Mouse (Mus musculus): ENCODE measurements around the gene Cpe.
A peak's percentile ranks its signal among the peaks of the same experiment; 100 is the strongest.

The Cpe gene

GRCm38 (mm10) chr8:64634901-64635300, 58.0 kb downstream of the Cpe start:
- no peak for DNase-seq (ENCODE audit: inconsistent age in 2 of 2, low spot score in 1 of 2)

GRCm38 (mm10) chr8:64634131-64634865, 58.6 kb downstream of the Cpe start:
- DNase-seq (ENCODE audit: inconsistent age in 2 of 2, low spot score in 1 of 2) = no peak

- no peak for DNase-seq (ENCODE audit: inconsistent age in 2 of 2, low spot score in 1 of 2)
Observed at GRCm38 (mm10) chr8:64632169-64632568, 60.7 kb downstream of the Cpe start.

GRCm38 (mm10) chr8:64631761-64632160, 61.1 kb downstream of the Cpe start:
- DNase-seq (ENCODE audit: inconsistent age in 2 of 2, low spot score in 1 of 2) = no peak

DNA sequence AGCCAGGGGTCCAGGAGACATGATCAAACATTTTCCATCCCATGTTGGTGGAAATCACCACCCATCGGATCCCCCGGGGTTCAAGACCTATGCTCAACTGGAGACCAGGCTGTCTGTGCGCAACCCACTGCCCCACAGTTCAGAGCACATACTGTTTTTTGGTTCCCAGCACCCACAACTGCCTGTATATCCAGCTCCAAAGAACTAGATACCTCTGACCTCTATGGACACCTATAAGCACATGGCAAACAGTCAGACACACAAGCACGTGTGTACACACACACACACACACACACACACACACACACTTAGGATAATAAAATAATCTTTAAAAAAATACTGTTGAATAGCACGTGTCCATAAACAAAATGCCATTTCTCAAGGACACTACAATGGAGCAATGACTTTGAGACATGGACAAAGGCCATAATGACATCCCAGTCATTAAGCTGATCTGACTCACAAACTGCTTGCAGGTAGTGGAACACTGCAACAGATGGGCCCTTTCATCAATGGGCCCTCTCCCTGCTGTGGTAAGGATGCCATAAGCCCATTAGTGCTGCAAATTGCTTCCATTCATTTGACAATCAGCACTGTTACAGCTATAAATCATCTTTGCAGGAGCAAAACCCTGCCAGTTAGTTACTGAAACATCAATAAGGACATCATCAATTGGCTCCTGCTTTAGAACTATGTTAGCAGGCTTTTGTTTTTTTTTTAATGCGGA, 63.7 kb downstream of the Cpe start:
- DNase-seq (ENCODE audit: inconsistent age in 2 of 2, low spot score in 1 of 2) = no peak

- DNase-seq (ENCODE audit: inconsistent age in 2 of 2, low spot score in 1 of 2) = no peak
Observed at GRCm38 (mm10) chr8:64628039-64628438, 64.8 kb downstream of the Cpe start.

DNA sequence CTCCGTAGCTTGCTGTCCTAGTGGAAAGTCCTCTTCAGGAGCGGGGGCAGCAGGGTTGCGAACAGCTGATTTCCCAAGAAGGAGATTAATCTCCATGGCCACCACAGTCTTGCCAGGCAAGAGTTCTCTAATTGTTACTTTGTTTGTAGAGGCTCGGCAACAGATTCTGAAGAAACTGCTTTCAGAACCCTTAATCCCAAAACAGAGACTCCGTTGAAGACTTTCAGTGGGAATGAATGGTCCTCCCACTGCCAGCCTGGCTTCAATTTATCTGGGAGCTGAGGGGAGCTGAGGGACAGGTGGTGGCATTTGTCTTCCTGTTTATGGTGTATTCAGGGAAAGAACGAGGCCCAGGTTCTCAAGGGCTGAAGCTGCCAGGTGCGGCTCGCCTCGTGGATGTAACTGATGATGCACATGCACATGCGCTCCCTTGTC, 68.2 kb downstream of the Cpe start:
- DNase-seq (ENCODE audit: inconsistent age in 2 of 2, low spot score in 1 of 2) = no peak

- peak; percentile 63 to 82 for DNase-seq (ENCODE audit: inconsistent age in 2 of 2, low spot score in 1 of 2)
Observed at GRCm38 (mm10) chr8:64620365-64621150, 72.3 kb downstream of the Cpe start.

- DNase-seq (ENCODE audit: inconsistent age in 2 of 2, low spot score in 1 of 2) = peak in 1 of 2 experiments; percentile 58
Observed at GRCm38 (mm10) chr8:64619661-64620060, 73.2 kb downstream of the Cpe start.

GRCm38 (mm10) chr8:64618618-64619017, 74.2 kb downstream of the Cpe start:
- DNase-seq (ENCODE audit: inconsistent age in 2 of 2, low spot score in 1 of 2) = peak; percentile 59 to 80

DNA sequence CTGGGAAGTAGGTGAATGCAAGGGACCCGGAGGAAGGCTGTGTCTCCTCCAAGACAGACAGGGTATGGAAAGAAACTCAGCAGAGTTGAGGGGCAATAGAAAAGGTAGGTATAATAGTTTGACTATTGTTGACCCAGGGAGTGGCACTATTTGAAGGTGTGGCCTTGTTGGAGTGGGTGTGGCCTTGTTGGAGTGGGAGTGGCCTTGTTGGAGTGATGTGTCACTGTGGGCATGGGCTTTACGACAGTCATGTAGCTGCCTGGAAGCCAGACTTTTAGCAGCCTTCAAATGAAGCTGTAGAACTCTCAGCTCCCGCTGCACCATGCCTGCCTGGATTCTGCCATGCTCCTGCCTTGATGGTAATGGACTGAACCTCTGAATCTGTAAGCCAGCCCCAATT, 76.3 kb downstream of the Cpe start:
- DNase-seq (ENCODE audit: inconsistent age in 2 of 2, low spot score in 1 of 2) = peak in 1 of 2 experiments; percentile 75

- DNase-seq (ENCODE audit: inconsistent age in 2 of 2, low spot score in 1 of 2) = peak; percentile 54 to 74
Observed at GRCm38 (mm10) chr8:64615459-64615858, 77.4 kb downstream of the Cpe start.

- peak in 1 of 2 experiments; percentile 59 for DNase-seq (ENCODE audit: inconsistent age in 2 of 2, low spot score in 1 of 2)
Observed at GRCm38 (mm10) chr8:64613663-64614062, 79.2 kb downstream of the Cpe start.

DNA sequence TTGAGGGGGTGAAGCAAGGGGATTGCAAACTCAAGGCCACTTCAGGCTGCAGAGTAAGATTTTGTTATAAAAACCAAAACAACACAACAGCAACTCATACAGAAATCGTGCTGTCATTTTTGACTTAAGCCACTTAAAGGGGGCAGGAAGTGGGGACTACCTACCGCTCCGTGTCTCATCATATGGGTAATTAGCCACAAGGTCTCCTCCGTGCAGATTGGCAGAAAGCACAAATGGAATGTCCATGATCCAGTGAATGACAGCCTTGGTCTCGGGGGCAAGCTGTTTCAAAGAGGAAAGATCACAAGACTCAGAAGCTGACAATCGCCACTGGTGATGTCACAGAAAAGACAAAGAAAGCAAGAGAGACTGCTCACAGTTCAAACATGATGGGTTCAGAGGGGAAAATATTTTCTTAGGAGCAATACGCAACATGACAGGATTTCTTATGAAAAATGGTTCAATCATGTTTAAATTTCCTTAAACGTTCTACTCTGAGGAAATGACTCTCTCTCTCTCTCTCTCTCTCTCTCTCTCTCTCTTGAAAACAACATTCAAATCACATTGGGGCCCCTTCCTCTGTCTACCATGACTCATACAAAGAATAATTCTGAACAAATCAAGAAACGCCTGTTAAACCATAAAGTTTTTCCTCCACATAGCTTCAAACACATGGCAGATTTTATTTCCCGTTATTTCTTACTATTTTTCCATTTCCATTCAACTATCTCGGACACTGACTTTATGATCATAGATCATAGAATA, 81.5 kb downstream of the Cpe start:
- peak in 1 of 2 experiments; percentile 65 for DNase-seq (ENCODE audit: inconsistent age in 2 of 2, low spot score in 1 of 2)

GRCm38 (mm10) chr8:64608931-64609330, 83.9 kb downstream of the Cpe start:
- peak in 1 of 2 experiments; percentile 65 for DNase-seq (ENCODE audit: inconsistent age in 2 of 2, low spot score in 1 of 2)

DNA sequence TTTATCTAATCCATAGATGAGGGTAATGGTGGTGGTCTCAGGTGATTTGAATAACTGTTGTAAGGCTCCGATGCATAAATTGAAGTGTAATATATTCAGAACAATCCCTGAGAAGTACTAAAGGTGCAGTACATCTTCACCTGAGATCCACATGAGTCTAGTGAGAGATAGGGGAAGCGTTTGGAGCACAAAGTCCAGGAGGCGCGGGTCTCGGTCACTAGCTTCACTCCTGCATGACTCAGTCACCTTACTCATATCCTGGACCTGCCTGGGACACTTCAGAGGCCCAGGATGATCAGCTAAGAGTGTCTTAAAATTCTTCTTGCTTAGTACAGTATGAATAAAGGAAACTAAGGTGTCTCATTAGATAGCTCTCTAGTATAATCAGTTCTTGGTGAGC, 86.8 kb downstream of the Cpe start:
- no peak for DNase-seq (ENCODE audit: inconsistent age in 2 of 2, low spot score in 1 of 2)

DNA sequence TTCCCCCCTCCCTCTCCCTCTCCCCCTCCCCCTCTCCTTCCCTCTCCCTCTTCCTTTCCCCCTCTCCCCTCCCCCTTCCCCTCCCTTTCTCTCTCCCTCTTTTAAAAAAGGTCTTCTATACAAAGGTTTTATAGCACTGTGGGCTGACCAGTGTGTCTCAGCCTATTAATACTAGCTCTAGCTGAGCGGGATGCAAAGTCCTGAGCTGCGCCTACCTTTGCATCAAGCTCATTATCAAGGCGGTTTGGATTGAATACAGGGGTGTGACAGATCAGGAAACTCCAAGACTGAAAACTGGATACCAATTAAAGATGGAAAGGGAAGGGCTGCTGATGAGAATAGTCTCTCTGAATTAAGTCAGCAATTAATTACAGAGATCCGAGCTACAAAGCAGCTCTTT, 94.6 kb downstream of the Cpe start:
- DNase-seq (ENCODE audit: inconsistent age in 2 of 2, low spot score in 1 of 2) = no peak

- peak; percentile 65 to 88 for DNase-seq (ENCODE audit: inconsistent age in 2 of 2, low spot score in 1 of 2)
Observed at GRCm38 (mm10) chr8:64597042-64597970, 95.5 kb downstream of the Cpe start.

- DNase-seq (ENCODE audit: inconsistent age in 2 of 2, low spot score in 1 of 2) = no peak
Observed at GRCm38 (mm10) chr8:64596396-64596795, 96.5 kb downstream of the Cpe start.

DNA sequence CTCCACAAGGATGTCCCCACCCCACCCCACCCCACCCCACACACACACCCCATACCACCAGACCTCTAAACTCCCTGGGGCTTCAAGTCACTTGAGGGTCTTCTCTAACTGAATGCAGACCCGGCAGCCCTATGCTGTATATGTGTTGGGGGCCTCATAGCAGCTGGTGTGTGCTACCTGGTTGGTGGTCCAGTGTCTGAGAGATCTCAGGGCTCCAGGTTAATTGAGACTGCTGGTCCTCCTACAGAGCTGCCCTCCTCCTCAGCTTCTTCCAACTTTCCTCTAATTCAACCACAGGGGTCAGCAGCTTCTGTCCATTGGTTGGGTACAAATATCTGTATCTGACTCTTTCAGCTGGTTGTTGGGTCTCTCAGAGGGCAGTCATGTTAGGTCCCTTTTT, 102.4 kb downstream of the Cpe start:
- DNase-seq (ENCODE audit: inconsistent age in 2 of 2, low spot score in 1 of 2) = no peak
